ENCODE assay signal across 15 mouse cellular contexts in genomic region chr19:23089761-23090514, GRCm38 (mm10). TPM values are rescaled to one million over a fixed set of nuclear protein-coding genes. Genes with fewer than 3 reads are reported as not detected.
A peak's percentile ranks its signal among the peaks of the same experiment; 100 is the strongest.
DNase-seq lines count a peak whose midpoint lies in the region; ATAC-seq lines count a peak whose summit lies in the region.
"Had no signal": no experiment of that assay in that cellular context is flagged by ENCODE, and none has a peak within 500 bp of the region (broad histone marks: within the 10 kb centered on the region; RNA-seq: fewer than 3 reads in every experiment).

No protein-coding gene starts in this region.

- no peaks in the 10 kb centered on the region for H3K4me1 ChIP-seq in forebrain, embryonic 16.5 days (replicated peaks; ENCODE audit: control insufficient read depth, insufficient read depth, low read length)
- H3K4me1 ChIP-seq in limb, embryonic 10.5 days: no peaks in the 10 kb centered on the region; the same call in 1 of the 2 replicates
- H3K4me1 ChIP-seq: embryonic facial prominence, embryonic 12.5 days had no signal

- no peak overlapping the region for H3K9ac ChIP-seq in forebrain, embryonic 16.5 days (replicated peaks; ENCODE audit: low read depth, low read length)
- H3K9ac ChIP-seq: embryonic facial prominence, embryonic 12.5 days; forebrain, postnatal 0 days; liver, embryonic 14.5 days had no signal

- DNase-seq in heart, adult 18-20 months: peak; percentile 35 to 44
- DNase-seq in heart, postnatal 25 days (ENCODE audit: low spot score): no peak
- peak; percentile 15 for DNase-seq in 3T3-L1 (ENCODE audit: low read depth, low spot score)
- peak; percentile 93 for DNase-seq in ZHBTc4 (ENCODE audit: low read depth, low spot score)
- DNase-seq in gastrocnemius, postnatal 14 days: peak; percentile 65
- DNase-seq in spleen, adult 12 weeks (ENCODE audit: low spot score): no peak
- DNase-seq in limb, embryonic 10.5 days (ENCODE audit: low spot score): no peak
- DNase-seq: cerebellum, adult 11 months; forebrain, postnatal 0 days; thymus, postnatal 25 days had no signal

- no peaks in the 10 kb centered on the region for H3K27me3 ChIP-seq in forebrain, embryonic 16.5 days (replicated peaks; ENCODE audit: control insufficient read depth, insufficient read depth, low read length)
- H3K27me3 ChIP-seq in limb, embryonic 10.5 days (ENCODE audit: low read depth, poor library complexity, severe bottlenecking): no peaks in the 10 kb centered on the region
- H3K27me3 ChIP-seq: embryonic facial prominence, embryonic 12.5 days had no signal

- H3K9me3 ChIP-seq in forebrain, embryonic 16.5 days (ENCODE audit: control insufficient read depth, low read length): no peaks in the 10 kb centered on the region
- no peaks in the 10 kb centered on the region for H3K9me3 ChIP-seq in limb, embryonic 10.5 days (replicated peaks)
- H3K9me3 ChIP-seq: embryonic facial prominence, embryonic 12.5 days had no signal

- 91% methylated on average over 8 of the region's 8 CpGs for WGBS in forebrain, embryonic 16.5 days
- WGBS in limb, embryonic 10.5 days: 92% methylated on average over 8 of the region's 8 CpGs

- intact Hi-C loops in heart, postnatal 25 days (cut with DNase I): loop anchor here (5.0 to 10.0 kb wide), 2 partner anchors 42 to 1635 kb away; no protein-coding TSS in a partner anchor
- intact Hi-C loops in gastrocnemius, postnatal 14 days (cut with DNase I; ENCODE audit: low total_unique reads): no loop called here

- no peak overlapping the region for H3K4me2 ChIP-seq in forebrain, embryonic 16.5 days (ENCODE audit: low read length)
- H3K4me2 ChIP-seq: embryonic facial prominence, embryonic 12.5 days; midbrain, embryonic 11.5 days had no signal

- H3K27ac ChIP-seq in forebrain, embryonic 16.5 days (ENCODE audit: low read length): no peak overlapping the region
- no peak overlapping the region for H3K27ac ChIP-seq in limb, embryonic 10.5 days
- H3K27ac ChIP-seq: embryonic facial prominence, embryonic 12.5 days; liver, embryonic 14.5 days had no signal

- H3K36me3 ChIP-seq in forebrain, embryonic 16.5 days (ENCODE audit: control insufficient read depth, insufficient read depth): no peaks in the 10 kb centered on the region
- no peaks in the 10 kb centered on the region for H3K36me3 ChIP-seq in limb, embryonic 10.5 days
- H3K36me3 ChIP-seq: embryonic facial prominence, embryonic 12.5 days had no signal

- H3K4me3 ChIP-seq in forebrain, embryonic 16.5 days (replicated peaks; ENCODE audit: low read length): no peak overlapping the region
- H3K4me3 ChIP-seq in limb, embryonic 10.5 days: no peak overlapping the region
- H3K4me3 ChIP-seq: embryonic facial prominence, embryonic 12.5 days had no signal

- ATAC-seq in forebrain, embryonic 16.5 days: no peak
- ATAC-seq: CD4-positive, CD25-positive, alpha-beta regulatory T cell, adult 4 months; forebrain, postnatal 0 days had no signal

RNA-seq across cellular contexts. Expression of gene Klf9, which starts 51.1 kb away (rescaled TPM):
- total RNA-seq in heart, adult 18-20 months (2021): 100 to 1,000 TPM in 1 of 2 experiments, 10 to 100 TPM in 1; 98.5 to 136 TPM
- 100 to 1,000 TPM; 101 to 130 TPM for total RNA-seq in heart, postnatal 25 days (2021)
- total RNA-seq in gastrocnemius, postnatal 14 days (2021): 100 to 1,000 TPM in 1 of 2 experiments, 10 to 100 TPM in 1; 80.5 to 128 TPM
- 2.2 and 2.6 TPM in 2 replicates for polyA plus RNA-seq in forebrain, embryonic 16.5 days (2015; fragmentation: Nextera tagmentation; extraction: Ambion mirVana)
- polyA plus RNA-seq in limb, embryonic 10.5 days (2016; fragmentation: Nextera tagmentation; extraction: Ambion mirVana): 0.74 and 1.3 TPM in 2 replicates

Comparison
In these comparisons a context has a peak if more than half of its experiments do, and no peak if none do; other contexts are left out.
1. DNase-seq: peak in heart, adult 18-20 months (2 of 2), 3T3-L1 (single experiment), ZHBTc4 (single experiment) and gastrocnemius, postnatal 14 days (single experiment); none in heart, postnatal 25 days (single experiment), spleen, adult 12 weeks (single experiment) and limb, embryonic 10.5 days (single experiment).